Mouse (Mus musculus) adrenal gland, adult 18-20 months (tissue): ENCODE results near the gene Fhl2. TPM values are rescaled to one million over a fixed set of nuclear protein-coding genes. Genes with fewer than 3 reads are reported as not detected.
"Not testable (repeated sequence)": the region's sequence is repeated elsewhere in the genome, so short reads cannot be mapped to it uniquely, and the experiment has no call there.

Experiments used
- DNase-seq, 2 experiments: peaks; one replicate each; pipeline ENCODE4 v3.0.0; 2021 to 2022; ENCODE audit warnings: low spot score in 2 of 2
- total RNA-seq, 2 experiments: library from RNA; stranded (reverse); gene quantifications; 1 replicate in 1 of 2; 2 replicates in 1 of 2; pipeline ENCODE4 v1.2.3; 2021

Gene Fhl2
- total RNA-seq, 2 experiments from 2014 or later: 20.8 to 31.8 TPM

- no peak for DNase-seq
Measured at GRCm38 (mm10) chr1:43196059-43196458, 725 bp downstream of the Fhl2 start.

- DNase-seq: no peak
Measured at GRCm38 (mm10) chr1:43193423-43193822, 3.4 kb downstream of the Fhl2 start.

- DNase-seq: no peak
Measured at GRCm38 (mm10) chr1:43192471-43192870, 4.3 kb downstream of the Fhl2 start.

GRCm38 (mm10) chr1:43191078-43191477, 5.7 kb downstream of the Fhl2 start:
- no peak for DNase-seq

GRCm38 (mm10) chr1:43188893-43189292, 7.9 kb downstream of the Fhl2 start:
- not testable (repeated sequence) for DNase-seq

GRCm38 (mm10) chr1:43186334-43186733, 10.4 kb downstream of the Fhl2 start:
- no peak for DNase-seq

GRCm38 (mm10) chr1:43180912-43181311, 15.9 kb downstream of the Fhl2 start:
- DNase-seq: no peak

- no peak for DNase-seq
Measured at GRCm38 (mm10) chr1:43178780-43179179, 18.0 kb downstream of the Fhl2 start.

- no peak for DNase-seq
Measured at GRCm38 (mm10) chr1:43178378-43178777, 18.4 kb downstream of the Fhl2 start.

GRCm38 (mm10) chr1:43173283-43174226, 23.2 kb downstream of the Fhl2 start:
- no peak for DNase-seq

GRCm38 (mm10) chr1:43171816-43172215, 25.0 kb downstream of the Fhl2 start:
- DNase-seq: no peak

- no peak for DNase-seq
Measured at GRCm38 (mm10) chr1:43171093-43171492, 25.7 kb downstream of the Fhl2 start.

GRCm38 (mm10) chr1:43169661-43170060, 27.1 kb downstream of the Fhl2 start:
- no peak for DNase-seq

- DNase-seq: no peak
Measured at GRCm38 (mm10) chr1:43169227-43169626, 27.6 kb downstream of the Fhl2 start.

GRCm38 (mm10) chr1:43168618-43169017, 28.2 kb downstream of the Fhl2 start:
- no peak for DNase-seq

GRCm38 (mm10) chr1:43168026-43168425, 28.8 kb downstream of the Fhl2 start:
- no peak for DNase-seq

GRCm38 (mm10) chr1:43164582-43164981, 32.2 kb downstream of the Fhl2 start:
- no peak for DNase-seq

- DNase-seq: peak; percentile 50 to 63
Measured at GRCm38 (mm10) chr1:43163467-43164418, 33.0 kb downstream of the Fhl2 start.

GRCm38 (mm10) chr1:43163084-43163466, 33.7 kb downstream of the Fhl2 start:
- no peak for DNase-seq

- no peak for DNase-seq
Measured at GRCm38 (mm10) chr1:43162394-43162793, 34.4 kb downstream of the Fhl2 start.

GRCm38 (mm10) chr1:43159429-43159828, 37.4 kb downstream of the Fhl2 start:
- no peak for DNase-seq

- DNase-seq: no peak
Measured at GRCm38 (mm10) chr1:43157907-43158306, 38.9 kb downstream of the Fhl2 start.
